14 mouse cellular contexts compared by ENCODE assay signal in genomic region chr13:14500251-14500650, GRCm38 (mm10).
"Had no signal": no experiment of that assay in that cellular context is flagged by ENCODE, and none has a peak within 500 bp of the region (broad histone marks: within the 10 kb centered on the region; RNA-seq: fewer than 3 reads in every experiment).

No protein-coding gene starts in this region.

- H3K27ac ChIP-seq: liver, embryonic 14.5 days; lung, embryonic 15.5 days; midbrain, embryonic 10.5 days; midbrain, embryonic 12.5 days; midbrain, embryonic 15.5 days; neural tube, embryonic 12.5 days had no signal

- H3K4me1 ChIP-seq: lung, embryonic 15.5 days; midbrain, embryonic 10.5 days; midbrain, embryonic 12.5 days; midbrain, embryonic 15.5 days; neural tube, embryonic 12.5 days had no signal

- ATAC-seq: lung, postnatal 0 days; midbrain, embryonic 15.5 days had no signal

- H3K4me3 ChIP-seq: lung, embryonic 15.5 days; midbrain, embryonic 10.5 days; midbrain, embryonic 12.5 days; midbrain, embryonic 15.5 days; neural tube, embryonic 12.5 days had no signal

- H3K4me2 ChIP-seq: lung, embryonic 15.5 days; midbrain, embryonic 12.5 days; midbrain, embryonic 15.5 days; neural tube, embryonic 12.5 days had no signal

- H3K9ac ChIP-seq: liver, embryonic 14.5 days; lung, embryonic 15.5 days; midbrain, embryonic 12.5 days; midbrain, embryonic 15.5 days; neural tube, embryonic 12.5 days had no signal

- H3K9me3 ChIP-seq: lung, embryonic 15.5 days; midbrain, embryonic 10.5 days; midbrain, embryonic 12.5 days; midbrain, embryonic 15.5 days; neural tube, embryonic 12.5 days had no signal

- DNase-seq: lung, adult 18-20 months; lung, postnatal 14 days; lung, postnatal 4 days; right cerebral cortex, postnatal 14 days; thymus, adult 18-20 months; thymus, postnatal 14 days; thymus, postnatal 36 days had no signal

- H3K27me3 ChIP-seq: lung, embryonic 15.5 days; midbrain, embryonic 12.5 days; midbrain, embryonic 15.5 days; neural tube, embryonic 12.5 days had no signal

- H3K36me3 ChIP-seq: lung, embryonic 15.5 days; midbrain, embryonic 10.5 days; midbrain, embryonic 12.5 days; midbrain, embryonic 15.5 days; neural tube, embryonic 12.5 days had no signal
